Mouse (Mus musculus): Measurements from ENCODE around the gene Glul. TPM values are rescaled to one million over a fixed set of nuclear protein-coding genes. Genes with fewer than 3 reads are reported as not detected.

The Glul gene
- total and polyA plus RNA-seq, 3 experiments, result 22.6 to 49.1 (median 45.2) TPM

DNA sequence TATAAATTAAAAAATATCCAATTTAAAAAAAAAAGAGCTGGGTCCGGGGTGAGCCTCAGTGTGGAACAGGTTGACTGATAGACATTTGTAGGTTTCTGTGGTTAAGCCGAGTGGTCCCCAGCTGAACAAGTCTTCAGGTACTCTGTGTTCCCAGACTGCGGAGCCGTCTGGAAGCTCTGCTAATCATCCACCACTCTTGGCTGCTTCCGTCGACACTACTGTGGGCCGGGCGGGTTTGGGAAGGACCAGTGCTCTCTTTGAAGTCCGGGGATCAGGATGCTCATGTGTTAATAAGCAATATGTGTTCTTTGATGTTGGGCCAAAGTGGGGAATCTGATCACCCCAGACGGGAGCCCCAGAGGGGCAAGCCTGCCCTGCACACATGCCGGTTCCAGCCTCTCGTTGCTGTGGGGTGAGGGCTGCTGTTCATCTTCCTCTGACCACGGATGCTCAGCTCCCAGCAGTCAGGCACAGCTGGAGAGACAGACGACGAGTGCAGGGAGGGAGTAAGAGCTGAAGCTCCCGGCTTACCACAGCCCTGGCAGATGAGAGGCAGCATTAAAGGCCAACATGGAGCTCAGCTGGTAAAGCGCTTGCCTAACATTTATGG is 13.6 kb upstream of the Glul start:
- H3K9me3 ChIP-seq (replicated peaks; ENCODE audit: low read length), result no peaks in the 10 kb centered on the region
- TF ChIP-seq RCOR1 (conservative IDR thresholded peaks at IDR 0.05; ENCODE audit: low read depth, low read length), result no peak
- no peak for TF ChIP-seq SMC3 (IDR thresholded peaks at IDR 0.05; ENCODE audit: low read depth, low read length)
- TF ChIP-seq NRF1 (IDR thresholded peaks at IDR 0.05; ENCODE audit: low read depth, low read length), result no peak
- no peak for TF ChIP-seq IRF4 (IDR thresholded peaks at IDR 0.05; ENCODE audit: low read depth, low read length)
- TF ChIP-seq HCFC1 (IDR thresholded peaks at IDR 0.05; ENCODE audit: low read depth, low read length), result no peak
- TF ChIP-seq ELF1 (IDR thresholded peaks at IDR 0.05; ENCODE audit: low read depth, low read length), result no peak
- no peak for TF ChIP-seq EP300 (IDR thresholded peaks at IDR 0.05; ENCODE audit: low read length)
- TF ChIP-seq MEF2A (IDR thresholded peaks at IDR 0.05; ENCODE audit: borderline replicate concordance, low read depth, low read length), result no peak
- no peak for TF ChIP-seq ZNF384 (IDR thresholded peaks at IDR 0.05; ENCODE audit: low read depth, low read length)
- TF ChIP-seq CHD1 (IDR thresholded peaks at IDR 0.05; ENCODE audit: low read depth, low read length), result no peak
- TF ChIP-seq GABPA (IDR thresholded peaks at IDR 0.05; ENCODE audit: insufficient replicate concordance, low read depth, low read length), result no peak
- no peak for TF ChIP-seq USF1 (IDR thresholded peaks at IDR 0.05; ENCODE audit: low read depth, low read length)
- no peak for TF ChIP-seq SIN3A (IDR thresholded peaks at IDR 0.05; ENCODE audit: low read length)
- no peak for TF ChIP-seq MAX (IDR thresholded peaks at IDR 0.05; ENCODE audit: low read length)
- no peak for TF ChIP-seq UBTF (IDR thresholded peaks at IDR 0.05; ENCODE audit: low read depth, low read length)
- TF ChIP-seq JUN (IDR thresholded peaks at IDR 0.05; ENCODE audit: insufficient read depth, low read depth, low read length), result no peak
- no peak for TF ChIP-seq BHLHE40 (IDR thresholded peaks at IDR 0.05; ENCODE audit: low read depth, low read length)
- no peak for TF ChIP-seq ZC3H11A (IDR thresholded peaks at IDR 0.05; ENCODE audit: low read depth, low read length)
- H3K9ac ChIP-seq (ENCODE audit: insufficient read depth, low read depth), result no peak overlapping the region
- no peaks in the 10 kb centered on the region for H3K36me3 ChIP-seq (replicated peaks in 1 of 2; ENCODE audit: control insufficient read depth in 1 of 2, insufficient read depth in 1 of 2, low read length in 1 of 2)
- no peak for DNase-seq (ENCODE audit: extremely low read depth)
- H3K79me2 ChIP-seq (replicated peaks; ENCODE audit: control insufficient read depth, extremely low read depth, insufficient read depth, poor library complexity, severe bottlenecking), result no peaks in the 10 kb centered on the region
- no peaks in the 10 kb centered on the region for H3K27me3 ChIP-seq (replicated peaks)
- H3K4me3 ChIP-seq (replicated peaks in 1 of 3; ENCODE audit: low read depth in 2 of 3, low read length in 2 of 3, poor library complexity in 1 of 3), result no peak overlapping the region
- H3K4me1 ChIP-seq (ENCODE audit: control insufficient read depth in 1 of 2, insufficient read depth in 2 of 2), result no peaks in the 10 kb centered on the region
- in situ Hi-C loops (cut with MboI; ENCODE audit: low pct_ligation_motif_present, low pct_unique_long_range_greater_than_20kb, low sequenced_read_pairs), result no loop called here
- dilution Hi-C loops (cut with MboI; ENCODE audit: extremely low pct_ligation_motif_present, extremely low pct_unique_long_range_greater_than_20kb, low sequenced_read_pairs), result no loop called here
- no peak overlapping the region for H3K27ac ChIP-seq (ENCODE audit: insufficient read depth, low read depth)
- no peak overlapping the region for H3K4me2 ChIP-seq (ENCODE audit: insufficient read depth, low read depth, poor library complexity, severe bottlenecking)

DNA sequence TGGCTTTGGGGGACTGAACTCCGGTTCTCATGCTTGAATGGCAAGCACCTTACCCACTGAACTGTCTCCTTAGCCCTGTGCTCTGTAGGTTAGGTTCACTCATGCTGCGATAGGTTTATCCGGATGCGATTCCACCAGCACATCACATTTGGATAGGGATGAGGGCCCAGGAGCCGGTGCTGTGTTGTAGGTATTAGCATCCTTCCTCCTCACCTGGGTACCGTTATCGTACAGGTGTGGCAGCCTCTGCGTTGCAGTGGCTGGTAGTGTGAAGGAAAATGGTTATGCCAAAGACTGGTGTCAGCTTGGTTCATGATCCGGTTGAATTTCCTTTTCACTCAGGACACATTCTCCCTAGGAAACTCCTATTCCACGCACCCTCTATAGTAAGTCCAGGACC is 9.6 kb upstream of the Glul start:
- in situ Hi-C loops (cut with MboI; ENCODE audit: low pct_ligation_motif_present, low pct_unique_long_range_greater_than_20kb, low sequenced_read_pairs), result loop anchor here (5.0 to 10.0 kb wide), 3 partner anchors 145 to 287 kb away; no protein-coding TSS in a partner anchor
- H3K9ac ChIP-seq (ENCODE audit: insufficient read depth, low read depth), result no peak overlapping the region

More for the DNA sequence above, 9.6 kb upstream of the Glul start:
- dilution Hi-C loops (cut with MboI; ENCODE audit: extremely low pct_ligation_motif_present, extremely low pct_unique_long_range_greater_than_20kb, low sequenced_read_pairs), result no loop called here
- Histone ChIP-seq H3K79me2 (replicated peaks; ENCODE audit: control insufficient read depth, extremely low read depth, insufficient read depth, poor library complexity, severe bottlenecking) (no peaks in the 10 kb centered on the region), H3K9me3 (replicated peaks; ENCODE audit: low read length) (no peaks in the 10 kb centered on the region), H3K4me2 (ENCODE audit: insufficient read depth, low read depth, poor library complexity, severe bottlenecking) (no peak overlapping the region), H3K27me3 (replicated peaks) (peaks cover 6% of the 10 kb centered on the region), H3K27ac (ENCODE audit: insufficient read depth, low read depth) (no peak overlapping the region), H3K4me3 (replicated peaks in 1 of 3; ENCODE audit: low read depth in 2 of 3, low read length in 2 of 3, poor library complexity in 1 of 3) (no peak overlapping the region), H3K4me1 (ENCODE audit: control insufficient read depth in 1 of 2, insufficient read depth in 2 of 2) (peaks cover 0 to 1% of the 10 kb centered on the region in 2 experiments; a peak in 1 of 4 replicates), H3K36me3 (replicated peaks in 1 of 2; ENCODE audit: control insufficient read depth in 1 of 2, insufficient read depth in 1 of 2, low read length in 1 of 2) (no peaks in the 10 kb centered on the region)
- DNase-seq (ENCODE audit: extremely low read depth), result no peak
- TF ChIP-seq USF1 (IDR thresholded peaks at IDR 0.05; ENCODE audit: low read depth, low read length) (no peak), MYC (IDR thresholded peaks at IDR 0.05; ENCODE audit: low read depth, low read length) (no peak), MXI1 (IDR thresholded peaks at IDR 0.05; ENCODE audit: low read depth, low read length) (no peak), SMC3 (IDR thresholded peaks at IDR 0.05; ENCODE audit: low read depth, low read length) (no peak), CHD2 (IDR thresholded peaks at IDR 0.05; ENCODE audit: low read length) (no peak), USF2 (conservative IDR thresholded peaks at IDR 0.05; ENCODE audit: low read depth, low read length) (no peak), HCFC1 (IDR thresholded peaks at IDR 0.05; ENCODE audit: low read depth, low read length) (no peak), NELFE (IDR thresholded peaks at IDR 0.05; ENCODE audit: low read depth, low read length) (no peak), JUND (conservative IDR thresholded peaks at IDR 0.05; ENCODE audit: low read depth, low read length) (no peak), EP300 (IDR thresholded peaks at IDR 0.05; ENCODE audit: low read length) (no peak), PAX5 (IDR thresholded peaks at IDR 0.05; ENCODE audit: low read length) (no peak), ETS1 (conservative IDR thresholded peaks at IDR 0.05; ENCODE audit: low read depth, low read length) (no peak), IRF4 (IDR thresholded peaks at IDR 0.05; ENCODE audit: low read depth, low read length) (no peak)
